Mouse (Mus musculus): ENCODE measurements around the gene Zc3h7b.

Zc3h7b gene

DNA sequence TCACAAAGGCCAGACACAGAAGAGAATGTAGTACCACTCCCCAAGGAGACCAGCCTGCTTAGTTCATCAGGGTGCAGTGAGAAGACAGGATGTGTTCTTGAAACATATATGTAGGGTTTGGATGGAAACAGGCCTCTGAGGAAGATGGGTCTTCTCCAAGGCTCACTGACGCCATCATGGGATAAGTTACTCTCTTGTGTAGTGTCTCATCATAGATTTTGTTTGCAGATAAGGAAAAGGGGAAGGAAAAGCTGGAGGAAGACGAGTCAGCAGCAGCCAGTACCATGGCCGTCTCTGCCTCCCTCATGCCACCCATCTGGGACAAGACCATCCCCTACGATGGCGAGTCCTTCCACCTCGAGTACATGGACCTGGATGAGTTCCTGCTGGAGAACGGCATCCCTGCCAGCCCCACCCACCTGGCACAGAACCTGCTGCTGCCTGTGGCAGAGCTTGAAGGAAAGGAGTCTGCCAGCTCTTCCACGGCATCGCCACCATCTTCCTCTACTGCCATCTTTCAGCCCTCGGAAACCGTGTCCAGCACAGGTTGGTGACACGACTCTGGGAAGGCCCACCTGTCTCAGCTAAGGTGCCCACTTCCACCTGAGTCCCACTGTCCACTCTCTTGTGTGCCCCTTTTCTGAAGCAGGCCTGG is 70.0 kb downstream of the Zc3h7b start:
- no peak for DNase-seq (ENCODE audit: low spot score in 2 of 2)

DNA sequence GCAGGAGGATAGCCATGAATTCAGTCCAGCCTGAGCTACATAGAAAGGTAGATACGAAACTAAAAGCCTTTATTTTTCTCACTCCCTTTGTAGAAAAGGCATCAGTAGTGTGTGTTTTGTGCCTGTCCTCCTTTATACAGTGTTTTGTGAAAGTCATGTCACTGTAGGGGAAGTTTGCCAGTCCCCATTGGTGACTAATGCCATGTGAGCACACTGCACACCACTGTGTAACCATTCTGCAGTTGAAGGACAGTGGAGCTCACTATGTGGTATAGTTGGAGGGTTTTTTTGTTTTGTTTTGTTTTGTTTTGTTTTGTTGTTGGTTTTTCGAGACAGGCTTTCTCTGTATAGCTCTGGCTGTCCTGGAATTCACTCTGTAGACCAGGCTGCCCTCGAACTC is 73.5 kb downstream of the Zc3h7b start:
- no peak for DNase-seq (ENCODE audit: low spot score in 2 of 2)

DNA sequence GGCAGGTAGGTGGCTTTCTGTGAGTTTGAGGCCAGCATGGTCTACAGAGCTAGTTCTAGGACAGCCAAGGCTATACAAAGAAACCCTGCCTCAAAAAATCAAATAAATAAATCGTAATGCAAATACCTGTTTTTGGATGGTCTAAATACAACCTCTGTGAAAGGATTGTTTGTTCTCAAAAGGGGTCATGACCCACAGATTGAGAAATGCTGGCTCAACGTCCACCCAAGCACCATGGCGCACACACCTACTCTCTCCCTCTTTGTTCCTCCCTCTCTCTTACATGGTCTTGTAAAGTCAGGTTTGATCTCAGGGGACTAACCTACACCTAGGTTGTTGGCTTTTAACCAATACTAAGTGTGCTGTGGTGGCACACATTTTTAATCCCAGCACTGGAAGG is 77.8 kb downstream of the Zc3h7b start:
- no peak for DNase-seq (ENCODE audit: low spot score in 2 of 2)

GRCm38 (mm10) chr15:81824832-81825231 is 80.0 kb downstream of the Zc3h7b start:
- DNase-seq (ENCODE audit: low spot score in 2 of 2), result no peak

DNA sequence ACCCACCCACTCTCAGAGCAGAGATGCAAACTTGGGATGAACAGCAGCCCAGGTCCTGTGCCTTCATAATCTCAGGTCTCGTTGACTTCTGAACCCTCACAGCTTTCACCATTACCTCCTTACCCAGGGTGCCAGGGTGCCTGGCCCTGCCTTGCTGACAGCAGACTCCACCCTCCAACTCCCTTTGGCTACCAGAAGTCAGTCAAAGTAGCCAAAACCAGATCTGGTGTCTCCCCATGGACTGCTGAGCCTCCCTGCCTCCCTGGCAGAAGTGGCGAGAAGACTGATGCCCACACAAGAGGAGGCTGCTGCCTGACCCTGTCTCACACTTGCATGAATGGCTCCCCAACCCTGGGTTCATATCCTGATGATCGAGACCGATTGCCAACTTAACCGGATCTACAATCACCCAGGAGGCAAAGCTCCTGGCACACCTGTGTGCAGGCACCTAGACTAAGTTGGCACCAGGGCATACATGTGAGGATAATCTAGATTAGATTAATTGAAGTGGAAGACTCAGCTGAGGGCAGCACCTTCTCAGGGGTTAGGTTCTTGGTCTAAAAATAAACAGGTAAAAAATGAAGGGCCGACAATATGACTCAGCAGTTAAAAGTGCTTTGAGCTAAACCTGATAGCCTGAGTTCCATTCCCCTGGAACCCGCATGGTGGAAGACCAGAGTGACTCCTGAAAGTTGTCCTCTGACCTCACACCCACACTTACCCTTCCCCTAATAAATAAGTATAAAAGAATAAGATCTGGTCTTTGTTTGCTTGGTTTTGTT is 83.8 kb downstream of the Zc3h7b start:
- no peak for DNase-seq (ENCODE audit: low spot score in 2 of 2)

DNA sequence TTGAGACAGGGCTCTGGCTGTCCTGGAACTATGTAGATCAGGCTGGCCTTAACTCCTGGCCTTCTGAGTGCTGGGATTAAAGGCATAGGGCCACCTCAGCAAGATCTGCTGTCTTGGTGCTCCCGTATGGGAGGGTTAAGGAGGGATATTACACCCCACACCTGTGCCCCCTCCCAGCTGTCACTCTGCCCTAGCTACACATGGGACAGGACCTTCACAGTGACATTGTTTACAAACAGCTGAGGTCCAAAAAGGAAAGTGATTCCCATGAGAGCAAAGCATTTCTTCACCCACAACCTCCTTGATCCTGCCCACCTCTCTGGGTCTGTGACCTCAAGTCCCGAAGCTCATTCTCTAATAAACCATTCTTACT is 84.3 kb downstream of the Zc3h7b start:
- DNase-seq (ENCODE audit: low spot score in 2 of 2), result no peak

DNA sequence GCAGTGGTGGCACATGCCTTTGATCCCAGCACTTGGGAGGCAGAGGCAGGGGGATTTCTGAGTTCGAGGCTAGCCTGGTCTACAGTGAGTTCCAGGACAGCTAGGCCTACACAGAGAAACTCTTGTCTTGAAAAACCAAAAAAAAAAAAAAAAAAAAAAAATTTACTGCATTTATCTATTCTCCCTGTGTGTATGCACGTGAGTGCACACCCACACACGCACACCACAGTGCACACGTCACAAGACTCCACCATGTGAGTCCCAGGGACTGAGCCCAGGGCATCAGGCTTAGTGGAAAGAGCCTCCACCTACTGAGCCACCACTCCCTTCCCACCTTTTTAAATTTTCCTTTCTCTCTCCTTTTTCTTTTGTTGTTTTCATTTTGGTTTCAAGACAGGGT is 85.7 kb downstream of the Zc3h7b start:
- DNase-seq (ENCODE audit: low spot score in 2 of 2), result no peak

GRCm38 (mm10) chr15:81831136-81831825 is 86.4 kb downstream of the Zc3h7b start:
- DNase-seq (ENCODE audit: low spot score in 2 of 2), result peak; percentile 71 to 84

DNA sequence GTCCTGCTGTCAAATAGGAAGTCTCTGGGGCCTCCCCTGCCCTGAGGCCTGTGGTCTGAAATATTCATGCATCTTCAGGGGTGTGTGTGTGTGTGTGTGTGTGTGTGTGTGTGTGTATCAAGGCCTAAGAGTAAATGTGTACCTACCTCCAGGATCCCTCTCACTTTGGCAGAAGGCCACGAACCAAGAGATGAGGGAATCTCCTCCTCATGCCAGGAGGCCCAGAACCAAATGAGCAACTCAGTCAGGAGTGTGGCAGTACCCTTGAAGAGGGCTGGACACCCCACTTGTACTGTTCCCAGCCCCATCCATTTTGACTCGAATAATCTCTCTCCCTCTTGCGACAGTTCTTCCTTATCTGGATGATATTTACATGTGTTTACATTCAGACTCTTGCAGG is 87.4 kb downstream of the Zc3h7b start:
- DNase-seq (ENCODE audit: low spot score in 2 of 2), result no peak

GRCm38 (mm10) chr15:81833481-81833880 is 88.6 kb downstream of the Zc3h7b start:
- DNase-seq (ENCODE audit: low spot score in 2 of 2), result no peak

DNA sequence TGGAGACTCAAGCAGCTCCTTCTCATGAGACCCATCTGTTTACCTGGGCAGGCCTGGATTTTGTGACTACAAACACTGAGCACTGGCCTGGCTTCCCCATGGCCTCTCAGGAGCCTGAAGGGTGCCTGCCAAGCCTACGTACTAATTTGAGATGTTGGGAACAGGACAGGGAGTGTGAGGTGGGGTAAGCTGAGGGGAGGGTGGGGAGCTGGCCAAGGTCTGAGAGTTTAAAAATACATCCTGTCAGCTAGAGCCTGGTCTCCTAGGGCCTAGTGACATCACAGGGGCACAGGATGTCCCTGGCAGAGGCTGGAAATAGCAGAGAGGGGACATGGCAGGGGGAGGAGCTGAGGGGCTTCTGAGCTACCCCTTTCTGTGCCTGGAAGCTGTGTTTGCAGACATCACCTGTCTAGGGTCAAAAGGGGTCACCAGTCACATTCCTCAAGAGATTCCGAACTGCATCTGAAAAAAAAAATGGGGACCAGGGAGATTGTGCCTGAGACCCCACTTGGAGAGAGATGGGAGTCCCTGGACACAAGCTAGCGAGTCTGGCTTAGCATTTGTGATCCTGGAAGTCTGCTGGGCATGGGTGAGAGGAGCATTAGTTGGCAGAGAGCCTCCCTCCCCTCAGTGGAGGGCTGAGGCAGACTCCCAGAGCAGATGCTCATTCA is 89.4 kb downstream of the Zc3h7b start:
- no peak for DNase-seq (ENCODE audit: low spot score in 2 of 2)

GRCm38 (mm10) chr15:81835007-81835880 is 90.4 kb downstream of the Zc3h7b start:
- no peak for DNase-seq (ENCODE audit: low spot score in 2 of 2)

- DNase-seq (ENCODE audit: low spot score in 2 of 2), result peak; percentile 66 to 76
Observed at GRCm38 (mm10) chr15:81836124-81836821, 91.4 kb downstream of the Zc3h7b start.

- DNase-seq (ENCODE audit: low spot score in 2 of 2), result no peak
Observed at GRCm38 (mm10) chr15:81836966-81837920, 92.4 kb downstream of the Zc3h7b start.

DNA sequence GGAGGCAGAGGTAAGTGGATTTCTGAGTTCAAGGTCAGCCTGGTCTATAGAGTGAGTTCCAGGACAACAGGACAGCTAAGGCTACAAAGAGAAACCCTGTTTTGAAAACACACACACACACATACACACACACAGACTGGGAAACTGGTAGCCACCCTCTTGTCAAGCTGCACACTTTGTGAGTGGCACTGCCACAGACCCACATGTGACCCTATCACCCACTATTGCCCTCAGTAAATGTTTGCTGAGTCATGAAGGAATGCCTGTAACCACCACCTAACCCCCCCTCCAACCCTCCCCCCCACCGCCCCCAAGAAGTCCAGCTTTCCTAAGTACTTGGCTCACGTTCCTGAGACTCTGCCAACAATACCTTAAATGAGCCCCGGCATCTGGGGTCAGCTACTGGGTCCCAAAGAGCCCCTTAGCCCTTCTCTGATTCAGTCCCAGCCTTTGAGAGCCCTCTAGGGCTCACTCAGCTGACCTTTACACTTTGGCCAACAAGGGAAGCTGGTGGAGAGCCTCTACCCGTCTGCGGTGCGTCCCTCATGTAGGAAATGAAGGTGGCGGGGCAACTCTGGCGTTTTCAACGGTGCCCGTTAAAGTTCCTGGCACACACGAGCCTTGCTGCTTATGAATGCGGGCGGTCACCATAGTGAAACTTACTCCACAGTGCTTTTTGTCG is 93.8 kb downstream of the Zc3h7b start:
- no peak for DNase-seq (ENCODE audit: low spot score in 2 of 2)

DNA sequence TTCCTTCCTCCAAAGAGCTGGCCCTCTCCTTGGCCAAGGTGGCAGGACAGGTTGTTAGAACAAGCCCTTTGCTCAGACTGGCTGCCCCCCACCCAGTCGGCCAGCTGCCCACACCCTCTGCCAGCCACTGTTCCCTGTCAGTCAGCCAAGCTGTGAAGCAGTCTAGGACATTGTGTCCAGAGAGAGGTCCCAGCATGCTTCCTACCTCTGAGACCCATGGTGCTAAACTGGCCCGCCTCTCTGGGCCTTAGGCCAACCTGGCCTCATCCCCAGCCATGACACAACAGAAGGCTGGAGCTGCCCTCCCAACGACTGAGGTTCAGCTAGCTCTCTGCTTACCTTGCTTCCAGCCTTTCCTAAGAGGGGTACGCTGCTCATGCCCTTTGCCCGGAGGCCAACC is 94.8 kb downstream of the Zc3h7b start:
- peak in 1 of 2 experiments; percentile 47 for DNase-seq (ENCODE audit: low spot score in 2 of 2)

- DNase-seq (ENCODE audit: low spot score in 2 of 2), result no peak
Observed at GRCm38 (mm10) chr15:81840306-81840705, 95.4 kb downstream of the Zc3h7b start.

DNA sequence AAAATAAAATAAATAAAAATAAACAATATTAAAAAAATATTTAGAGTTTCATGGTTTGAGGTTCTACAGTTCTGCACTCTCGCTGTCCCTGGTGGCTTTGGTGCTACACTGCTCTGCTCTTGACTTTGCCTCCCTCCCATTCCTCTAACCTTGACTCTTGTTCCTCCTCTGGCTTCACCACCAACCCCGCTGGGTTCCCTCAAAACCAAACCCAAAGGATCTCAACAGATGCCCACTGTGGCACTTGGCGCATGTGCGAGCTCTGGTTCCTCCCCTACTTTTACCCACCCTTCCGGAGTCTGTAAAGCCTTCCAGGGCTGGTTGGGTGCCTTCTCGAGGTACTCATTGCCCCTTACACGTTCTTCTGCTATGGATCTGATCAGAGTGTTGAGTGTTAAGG is 97.4 kb downstream of the Zc3h7b start:
- no peak for DNase-seq (ENCODE audit: low spot score in 2 of 2)

- no peak for DNase-seq (ENCODE audit: low spot score in 2 of 2)
Observed at GRCm38 (mm10) chr15:81845033-81845625, 100.3 kb downstream of the Zc3h7b start.

All from frontal cortex, postnatal 25 days (tissue).